Mouse (Mus musculus): ENCODE measurements around the gene Tspan12. TPM values are rescaled to one million over a fixed set of nuclear protein-coding genes. Genes with fewer than 3 reads are reported as not detected.

Tspan12 gene
- polyA plus RNA-seq, 1 experiment = 11.8 TPM

- H3K27me3 ChIP-seq (ENCODE audit: control insufficient read depth, insufficient read depth, insufficient read length) = no peaks in the 10 kb centered on the region
- H3K4me3 ChIP-seq = no peak overlapping the region
- TF ChIP-seq CEBPB (IDR thresholded peaks at IDR 0.05; ENCODE audit: insufficient read depth, poor library complexity, severe bottlenecking) = no peak
- TF ChIP-seq MAX (IDR thresholded peaks at IDR 0.05; ENCODE audit: low read depth) = no peak
- no peak for TF ChIP-seq USF1 (IDR thresholded peaks at IDR 0.05; ENCODE audit: low read depth)
These were observed 107.6 kb downstream of the Tspan12 start for GRCm38 (mm10) chr6:21744615-21745266.

GRCm38 (mm10) chr6:21740606-21741005, 111.7 kb downstream of the Tspan12 start:
- H3ac ChIP-seq (ENCODE audit: control insufficient read depth, insufficient read length) = no peak overlapping the region

More at GRCm38 (mm10) chr6:21744615-21745266, 107.6 kb downstream of the Tspan12 start:
- Histone ChIP-seq H3K79me2 (ENCODE audit: control insufficient read depth, insufficient read depth) (no peaks in the 10 kb centered on the region), H3K36me3 (ENCODE audit: control insufficient read depth, insufficient read depth) (no peaks in the 10 kb centered on the region), H3ac (ENCODE audit: control insufficient read depth, insufficient read length) (no peak overlapping the region), H3K4me2 (ENCODE audit: low read depth) (no peak overlapping the region)

GRCm38 (mm10) chr6:21722238-21722637, 130.1 kb downstream of the Tspan12 start:
- no peaks in the 10 kb centered on the region for H3K27me3 ChIP-seq (ENCODE audit: control insufficient read depth, insufficient read depth, insufficient read length)
- H3K4me2 ChIP-seq (ENCODE audit: low read depth) = peak overlapping the region; percentile 8
- no peaks in the 10 kb centered on the region for H3K79me2 ChIP-seq (ENCODE audit: control insufficient read depth, insufficient read depth)
- H3K4me3 ChIP-seq = no peak overlapping the region
- H3K36me3 ChIP-seq (ENCODE audit: control insufficient read depth, insufficient read depth) = no peaks in the 10 kb centered on the region
- TF ChIP-seq MAX (IDR thresholded peaks at IDR 0.05; ENCODE audit: low read depth) (no peak), MYOG (IDR thresholded peaks at IDR 0.05; ENCODE audit: control insufficient read depth in 1 of 3, insufficient read depth in 1 of 3, insufficient read length in 2 of 3, low read depth in 2 of 3) (no peak), USF1 (IDR thresholded peaks at IDR 0.05; ENCODE audit: low read depth) (no peak), POLR2AphosphoS2 (IDR thresholded peaks at IDR 0.05; ENCODE audit: insufficient read length, low read depth) (no peak), CEBPB (IDR thresholded peaks at IDR 0.05; ENCODE audit: insufficient read depth, poor library complexity, severe bottlenecking) (no peak), TCF3 (IDR thresholded peaks at IDR 0.05; ENCODE audit: insufficient read length, low read depth) (no peak), E2F4 (IDR thresholded peaks at IDR 0.05; ENCODE audit: insufficient read depth) (no peak), SRF (IDR thresholded peaks at IDR 0.05; ENCODE audit: control insufficient read depth, insufficient read length, low read depth) (no peak), MYOD1 (IDR thresholded peaks at IDR 0.05; ENCODE audit: control insufficient read depth in 1 of 3, insufficient read length in 2 of 3, low read depth in 2 of 3) (no peak), TCF12 (IDR thresholded peaks at IDR 0.05; ENCODE audit: insufficient read depth, poor library complexity, severe bottlenecking) (no peak), POLR2A (IDR thresholded peaks at IDR 0.05; ENCODE audit: insufficient read length, low read depth) (no peak), REST (IDR thresholded peaks at IDR 0.05; ENCODE audit: insufficient read depth, insufficient read length) (no peak)
- no peak overlapping the region for H3ac ChIP-seq (ENCODE audit: control insufficient read depth, insufficient read length)

More at GRCm38 (mm10) chr6:21740606-21741005, 111.7 kb downstream of the Tspan12 start:
- Histone ChIP-seq H3K36me3 (ENCODE audit: control insufficient read depth, insufficient read depth) (no peaks in the 10 kb centered on the region), H3K4me3 (no peak overlapping the region), H3K79me2 (ENCODE audit: control insufficient read depth, insufficient read depth) (no peaks in the 10 kb centered on the region), H3K27me3 (ENCODE audit: control insufficient read depth, insufficient read depth, insufficient read length) (no peaks in the 10 kb centered on the region), H3K4me2 (ENCODE audit: low read depth) (no peak overlapping the region)
- TF ChIP-seq TCF12 (IDR thresholded peaks at IDR 0.05; ENCODE audit: insufficient read depth, poor library complexity, severe bottlenecking) (no peak), REST (IDR thresholded peaks at IDR 0.05; ENCODE audit: insufficient read depth, insufficient read length) (no peak), MYOG (IDR thresholded peaks at IDR 0.05; ENCODE audit: control insufficient read depth in 1 of 3, insufficient read depth in 1 of 3, insufficient read length in 2 of 3, low read depth in 2 of 3) (no peak), USF1 (IDR thresholded peaks at IDR 0.05; ENCODE audit: low read depth) (no peak), E2F4 (IDR thresholded peaks at IDR 0.05; ENCODE audit: insufficient read depth) (no peak), CEBPB (IDR thresholded peaks at IDR 0.05; ENCODE audit: insufficient read depth, poor library complexity, severe bottlenecking) (no peak), MAX (IDR thresholded peaks at IDR 0.05; ENCODE audit: low read depth) (no peak), SRF (IDR thresholded peaks at IDR 0.05; ENCODE audit: control insufficient read depth, insufficient read length, low read depth) (no peak), TCF3 (IDR thresholded peaks at IDR 0.05; ENCODE audit: insufficient read length, low read depth) (no peak), POLR2AphosphoS2 (IDR thresholded peaks at IDR 0.05; ENCODE audit: insufficient read length, low read depth) (no peak), POLR2A (IDR thresholded peaks at IDR 0.05; ENCODE audit: insufficient read length, low read depth) (no peak), MYOD1 (IDR thresholded peaks at IDR 0.05; ENCODE audit: control insufficient read depth in 1 of 3, insufficient read length in 2 of 3, low read depth in 2 of 3) (no peak)

Other genes with a start within 250 kb of the Tspan12 start
- 8.1 TPM for gene Ing3, start 97.1 kb upstream of the Tspan12 start, polyA plus RNA-seq (2012; fragmentation: generic; extraction: Trizol)
- 0.79 TPM for gene Cped1, start 133.4 kb upstream of the Tspan12 start, polyA plus RNA-seq (2012; fragmentation: generic; extraction: Trizol)

Data from myocyte (in vitro differentiated cells).